Mouse (Mus musculus): ENCODE results near the gene Gcc1. TPM values are rescaled to one million over a fixed set of nuclear protein-coding genes. Genes with fewer than 3 reads are reported as not detected.

Gene Gcc1
- total RNA-seq, 2 experiments from 2014 or later: 8.5 to 19.5 TPM

Other genes with a start within 250 kb of the Gcc1 start
- gene Zfp800, start 30.4 kb downstream of the Gcc1 start, total RNA-seq (2015; ENCODE audit: low replicate concordance): 19.2 and 32.8 TPM in 2 replicates
- 31.1 and 42.8 TPM in 2 replicates for gene Zfp800, start 30.4 kb downstream of the Gcc1 start, total RNA-seq (2017; ENCODE audit: low replicate concordance)
- 175 and 190 TPM in 2 replicates for gene Arf5, start 4.8 kb downstream of the Gcc1 start, total RNA-seq (2015; ENCODE audit: low replicate concordance)
- 211 and 230 TPM in 2 replicates for gene Arf5, start 4.8 kb downstream of the Gcc1 start, total RNA-seq (2017; ENCODE audit: low replicate concordance)
- 0.77 TPM in 1 of 2 replicates, not detected in the other for gene Fscn3, start 601 bp downstream of the Gcc1 start, total RNA-seq (2015; ENCODE audit: low replicate concordance)
- gene Fscn3, start 601 bp downstream of the Gcc1 start, total RNA-seq (2017; ENCODE audit: low replicate concordance): 0.09 TPM in 1 of 2 replicates, not detected in the other
- gene Pax4, start 21.0 kb upstream of the Gcc1 start, total RNA-seq (2015; ENCODE audit: low replicate concordance): not detected in 2 replicates
- gene Pax4, start 21.0 kb upstream of the Gcc1 start, total RNA-seq (2017; ENCODE audit: low replicate concordance): not detected in 2 replicates
- 12.7 and 19.8 TPM in 2 replicates for gene Snd1, start 46.7 kb upstream of the Gcc1 start, total RNA-seq (2015; ENCODE audit: low replicate concordance)
- 24.8 and 33.9 TPM in 2 replicates for gene Snd1, start 46.7 kb upstream of the Gcc1 start, total RNA-seq (2017; ENCODE audit: low replicate concordance)